Mouse (Mus musculus): ENCODE data around the gene Rpa2.

DNA sequence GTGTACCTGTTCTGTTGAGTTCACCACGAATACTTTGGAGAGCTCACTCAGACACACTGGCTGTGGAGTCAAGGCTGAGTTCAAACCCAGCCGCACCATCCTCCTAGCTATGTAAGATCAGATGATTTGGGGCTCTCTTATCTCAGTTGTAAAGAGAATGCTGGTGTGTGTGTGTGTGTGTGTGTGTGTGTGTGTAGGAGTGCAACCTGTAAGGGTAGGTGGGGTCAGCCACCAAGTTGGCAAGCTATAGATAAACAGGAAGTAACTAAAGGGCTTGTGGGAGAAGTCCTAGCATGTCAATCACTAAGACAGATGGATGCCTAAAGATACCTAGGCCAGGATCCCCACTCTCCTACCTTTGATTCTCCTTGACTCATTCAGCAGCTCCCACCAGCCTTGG lies 15.6 kb downstream of the Rpa2 start:
- TF ChIP-seq POLR2A (IDR thresholded peaks at IDR 0.05; ENCODE audit: control insufficient read depth, low read depth, low read length): no peak
- no peak for TF ChIP-seq CTCF (IDR thresholded peaks at IDR 0.05; ENCODE audit: control insufficient read depth, insufficient read depth, insufficient replicate concordance, low read depth, low read length)
